Mouse (Mus musculus): ENCODE measurements around the gene Mrln.

- TF ChIP-seq POLR2A (IDR thresholded peaks at IDR 0.05; ENCODE audit: low read depth, low read length), result no peak
- TF ChIP-seq CTCF (IDR thresholded peaks at IDR 0.05; ENCODE audit: borderline replicate concordance, insufficient read depth, low read length), result no peak
Measured at GRCm38 (mm10) chr10:70159651-70160320, 44.7 kb upstream of the Mrln start.
